Mouse (Mus musculus) kidney, adult 11 months (tissue): ENCODE measurements around the gene Mybph.
A peak's percentile ranks its signal among the peaks of the same experiment; 100 is the strongest.

Experiments
- DNase-seq: peaks from one replicate; pipeline ENCODE4 v3.0.0; 2022

Gene Mybph

DNA sequence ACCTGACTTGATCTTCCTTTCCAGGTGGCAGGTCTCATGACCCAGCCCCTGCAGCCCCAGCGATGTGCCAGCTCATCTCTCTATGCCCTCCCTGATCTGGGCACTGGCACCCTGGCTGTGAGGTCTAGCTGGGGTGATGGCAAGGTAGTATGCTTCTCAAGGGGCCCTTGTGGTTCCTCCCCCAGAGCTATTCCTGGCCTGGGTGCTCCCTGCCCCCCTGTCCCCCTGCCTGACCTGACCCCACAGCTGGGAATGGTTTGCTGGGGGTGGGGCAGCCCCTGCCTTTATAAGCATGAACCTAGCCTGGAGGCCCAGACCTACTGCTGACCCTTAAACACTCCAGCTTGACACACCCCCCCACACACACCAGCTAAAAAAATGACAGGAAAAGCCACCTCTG lies at the start of gene Mybph:
TSS of gene Mybph (plus strand) at position 323 of the 400 bp plus-strand sequence.
- no peak for DNase-seq

DNA sequence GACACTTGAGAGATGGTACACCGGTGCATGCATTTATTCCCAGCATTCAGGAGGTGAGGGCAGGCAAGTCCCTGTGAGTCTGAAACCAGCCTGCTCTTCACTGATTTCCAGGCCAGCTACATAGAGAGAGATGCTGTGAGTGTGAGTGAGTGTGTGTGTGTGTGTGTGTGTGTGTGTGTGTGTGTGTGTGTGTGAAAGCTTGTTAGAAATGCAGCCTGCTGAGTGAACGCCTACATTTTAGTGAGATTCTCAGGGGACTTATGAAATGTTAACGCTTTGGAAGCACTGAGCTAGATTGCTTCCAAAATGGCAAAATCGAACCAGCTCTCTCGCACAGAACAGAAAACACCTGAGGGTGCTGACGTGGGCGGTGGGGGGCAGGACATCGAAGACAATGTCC lies 47.2 kb upstream of the Mybph start:
- no peak for DNase-seq

GRCm38 (mm10) chr1:134150076-134150475 lies 43.2 kb upstream of the Mybph start:
- DNase-seq = no peak

- DNase-seq = no peak
Observed at GRCm38 (mm10) chr1:134150745-134151144, 42.5 kb upstream of the Mybph start.

GRCm38 (mm10) chr1:134151655-134152412 lies 41.4 kb upstream of the Mybph start:
- DNase-seq = peak; percentile 49

- no peak for DNase-seq
Observed at GRCm38 (mm10) chr1:134152626-134153590, 40.3 kb upstream of the Mybph start.

DNA sequence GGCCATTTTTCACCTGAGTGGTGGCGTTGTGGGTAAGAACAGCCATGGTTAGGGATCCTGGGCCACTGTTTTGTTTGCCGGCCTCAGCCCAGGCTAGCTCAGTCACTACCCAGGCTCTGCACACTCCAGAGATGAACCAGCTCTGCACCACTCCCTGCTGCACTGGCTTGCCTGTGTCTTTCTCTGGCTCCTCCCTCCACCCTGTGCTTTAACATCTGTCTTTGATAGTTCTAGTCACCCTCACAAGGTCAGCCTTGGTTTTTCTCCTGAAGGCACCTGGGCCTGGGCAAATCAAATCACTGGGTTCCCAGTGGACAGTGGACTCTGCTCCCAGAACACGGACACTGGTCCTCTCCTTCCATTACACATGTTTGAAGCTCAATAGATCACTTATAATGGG lies 39.1 kb upstream of the Mybph start:
- no peak for DNase-seq

DNA sequence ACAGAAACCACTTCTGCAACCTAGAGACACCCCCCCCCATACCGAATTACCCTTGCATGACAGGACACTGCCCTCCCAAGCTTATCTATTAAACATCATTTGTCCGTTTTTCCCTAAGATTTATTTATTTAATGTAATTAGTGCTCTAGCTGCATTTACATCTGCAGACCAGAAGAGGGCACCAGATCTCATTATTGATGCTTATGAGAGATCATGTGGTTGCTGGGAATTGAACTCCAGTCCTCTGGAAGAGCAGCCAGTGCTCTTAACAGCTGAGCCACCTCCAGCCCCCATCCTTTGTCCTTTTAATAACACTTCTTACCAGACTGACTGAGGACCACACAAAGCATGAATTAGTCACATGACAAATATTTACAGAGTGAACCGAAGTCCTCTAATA lies 38.6 kb upstream of the Mybph start:
- DNase-seq = no peak

DNA sequence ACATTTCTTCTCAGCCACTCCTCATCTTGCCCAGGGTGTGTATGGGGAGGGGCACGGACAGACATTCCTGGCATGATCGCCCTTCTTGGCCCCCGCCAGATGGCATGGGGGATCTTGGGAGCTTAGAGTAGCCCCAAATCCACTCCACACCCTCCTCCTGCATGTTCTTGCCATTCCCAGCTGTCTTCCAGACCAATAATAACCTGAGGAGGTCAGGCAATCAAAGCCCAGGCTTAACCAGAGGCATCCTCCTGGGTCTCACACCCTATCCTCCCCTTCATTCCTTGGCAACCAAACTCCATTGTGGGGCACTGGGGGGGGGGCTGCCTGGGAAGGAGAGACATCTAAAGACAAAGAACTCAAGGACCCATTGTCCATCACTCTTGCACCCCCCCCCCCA lies 32.8 kb upstream of the Mybph start:
- DNase-seq = no peak

DNA sequence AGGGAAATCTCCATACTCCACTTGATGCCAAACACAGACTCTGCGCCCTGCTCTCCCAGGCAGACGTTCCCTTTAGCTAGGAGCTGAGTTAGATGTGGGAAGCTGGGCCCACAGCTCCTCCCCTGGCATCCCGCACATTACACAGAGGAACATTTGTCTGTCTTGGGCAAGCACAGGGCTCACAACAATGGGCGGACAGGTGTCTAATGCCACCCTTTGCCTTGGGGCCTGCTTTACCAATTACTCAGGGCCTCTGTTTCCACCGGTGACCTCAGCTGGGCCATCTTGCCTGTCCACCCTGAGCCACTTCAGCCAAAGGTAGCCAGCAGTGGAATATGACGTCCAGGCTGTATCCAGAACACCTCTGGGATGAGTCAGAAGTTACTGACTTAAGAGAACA lies 31.8 kb upstream of the Mybph start:
- DNase-seq = no peak

DNA sequence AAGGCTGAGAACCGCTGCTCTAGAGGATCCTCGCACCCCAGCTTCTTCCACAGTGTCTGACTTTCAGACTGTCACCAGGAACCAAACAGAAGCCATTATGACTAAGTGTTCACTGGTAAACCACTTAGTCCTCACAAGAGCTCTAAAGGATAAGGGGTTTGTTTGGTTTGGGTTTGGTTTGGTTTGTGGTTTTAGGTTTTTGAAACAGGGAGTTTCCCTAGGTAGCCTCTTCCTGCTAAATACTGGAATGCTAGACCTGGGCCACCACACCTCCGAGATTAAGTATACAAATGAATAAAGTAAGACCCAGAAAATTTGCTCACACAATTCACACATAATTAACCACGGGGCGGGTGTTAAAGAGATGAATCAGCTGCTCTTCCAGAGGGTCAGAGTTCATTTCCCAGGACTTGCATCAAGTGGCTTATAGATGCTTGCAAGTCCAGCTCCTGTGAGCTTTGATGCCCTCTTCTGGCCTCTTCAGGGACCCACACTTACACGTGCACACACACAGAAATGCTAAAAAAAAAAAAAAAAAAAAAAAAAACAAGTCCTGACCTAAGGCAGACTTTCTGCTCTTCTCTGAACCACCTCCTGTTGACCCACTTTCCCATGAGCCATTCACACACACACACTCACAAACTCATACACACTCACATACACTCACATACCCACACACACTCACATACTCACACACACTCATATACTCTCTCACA lies 30.6 kb upstream of the Mybph start:
- no peak for DNase-seq

- peak; percentile 28 for DNase-seq
Observed at GRCm38 (mm10) chr1:134163476-134163875, 29.8 kb upstream of the Mybph start.

DNA sequence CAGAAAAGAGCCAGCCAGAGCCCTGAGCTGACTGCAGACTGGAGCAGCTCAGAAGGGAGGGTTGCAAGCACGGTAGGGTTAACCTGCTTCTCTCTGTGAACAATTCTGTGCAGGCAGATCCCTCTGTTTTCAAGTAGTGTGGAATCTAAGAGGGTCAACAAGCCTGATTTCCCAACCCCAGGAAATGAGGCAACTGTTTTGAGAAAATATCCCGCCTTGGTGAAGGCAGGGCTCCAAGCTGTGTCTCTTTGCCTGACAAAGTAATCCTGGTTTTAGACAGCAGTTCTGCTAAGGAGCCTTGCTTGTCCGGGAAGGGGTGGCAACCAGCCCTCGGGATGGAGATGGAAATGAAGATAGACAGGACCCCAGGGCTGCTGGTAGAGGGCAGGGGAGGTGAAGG lies 28.8 kb upstream of the Mybph start:
- DNase-seq = no peak

DNA sequence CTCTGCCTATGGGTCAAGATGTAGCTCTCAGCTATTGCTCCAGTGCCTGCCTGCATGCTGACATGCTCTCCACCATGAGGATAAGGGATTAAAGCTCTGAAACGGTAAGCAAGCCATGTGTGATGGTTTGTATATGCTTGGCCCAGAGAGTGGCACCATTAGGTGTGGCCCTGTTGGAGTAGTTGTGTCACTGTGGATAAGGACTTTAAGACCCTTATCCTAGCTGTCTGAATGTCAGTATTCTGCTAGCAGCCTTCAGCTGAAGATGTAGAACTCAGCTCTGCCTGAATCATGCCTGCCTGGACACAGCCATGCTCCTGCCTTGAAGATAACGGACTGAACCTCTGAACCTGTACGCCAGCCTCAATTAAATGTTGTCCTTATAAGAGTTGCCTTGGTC lies 26.7 kb upstream of the Mybph start:
- no peak for DNase-seq

- no peak for DNase-seq
Observed at GRCm38 (mm10) chr1:134167416-134168305, 25.6 kb upstream of the Mybph start.

DNA sequence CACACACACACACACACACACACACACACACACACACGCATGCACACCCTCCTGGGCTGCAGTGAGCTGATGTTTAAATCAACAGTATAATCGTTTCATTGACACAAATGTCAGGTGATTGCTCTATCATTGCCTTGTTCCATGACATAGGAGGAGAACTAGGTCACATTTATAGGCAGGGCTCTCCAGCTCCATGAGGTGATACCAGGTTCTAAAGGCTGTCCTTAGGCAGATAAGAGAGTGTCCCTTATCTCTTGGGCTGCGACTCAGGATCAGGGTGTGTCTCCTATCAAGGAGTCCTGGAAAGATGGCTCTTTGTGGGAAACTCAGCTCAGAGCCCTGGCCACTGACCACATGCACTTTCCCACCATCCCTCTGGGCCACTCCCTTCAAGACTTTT lies 24.7 kb upstream of the Mybph start:
- DNase-seq = no peak

GRCm38 (mm10) chr1:134168985-134169697 lies 24.1 kb upstream of the Mybph start:
- no peak for DNase-seq

DNA sequence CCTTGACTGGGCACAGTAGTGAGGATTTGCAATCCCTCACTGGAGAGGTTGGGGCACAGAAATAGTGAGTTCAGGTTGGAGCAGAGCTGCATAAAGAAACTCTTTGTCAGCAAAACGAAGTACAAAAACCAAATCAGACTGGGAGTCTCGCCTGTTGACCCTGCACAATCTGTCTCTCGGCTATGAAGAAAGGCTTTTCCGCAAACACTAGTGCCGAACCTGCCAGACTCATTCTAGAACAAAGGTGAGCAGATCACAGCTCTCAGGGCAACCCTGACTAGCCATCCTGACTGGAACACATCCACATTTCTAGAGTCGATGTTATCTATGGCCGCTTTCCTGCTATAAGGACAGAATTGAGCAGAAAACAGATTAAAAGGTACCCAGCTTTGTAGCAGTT lies 20.2 kb upstream of the Mybph start:
- DNase-seq = no peak

GRCm38 (mm10) chr1:134177976-134178375 lies 15.3 kb upstream of the Mybph start:
- DNase-seq = no peak

- DNase-seq = no peak
Observed at GRCm38 (mm10) chr1:134182025-134182424, 11.2 kb upstream of the Mybph start, which contains the start of gene Chil1. TSS of gene Chil1 (plus strand) at chr1:134182176.

- DNase-seq = no peak
Observed at GRCm38 (mm10) chr1:134184089-134184488, 9.2 kb upstream of the Mybph start.

- no peak for DNase-seq
Observed at GRCm38 (mm10) chr1:134188217-134188616, 5.0 kb upstream of the Mybph start.
